Mouse (Mus musculus) myocyte (in vitro differentiated cells): ENCODE data around the gene Apof.

Experiments used
- CEBPB ChIP-seq: IDR thresholded peaks from 2 replicates; pipeline ENCODE4 v1.6.1; 2011; ENCODE audit warnings: mild to moderate bottlenecking, moderate library complexity; ENCODE audit not compliant: poor library complexity, insufficient read depth, severe bottlenecking
- E2F4 ChIP-seq: IDR thresholded peaks from one replicate; pipeline ENCODE4 v1.6.1; 2011; ENCODE audit warnings: mild to moderate bottlenecking, control low read depth, moderate library complexity; ENCODE audit not compliant: insufficient read depth
- MAX ChIP-seq: IDR thresholded peaks from one replicate; pipeline ENCODE4 v1.6.1; 2011; ENCODE audit warnings: low read depth, mild to moderate bottlenecking, control low read depth
- MYOD1 ChIP-seq, 3 experiments: IDR thresholded peaks; one replicate each; pipeline ENCODE4 v1.6.1; 2011; ENCODE audit warnings: control low read depth in 2 of 3, low read depth in 2 of 3, mild to moderate bottlenecking in 2 of 3, moderate library complexity in 1 of 3; ENCODE audit not compliant: insufficient read length in 2 of 3, control insufficient read depth in 1 of 3
- MYOG ChIP-seq, 3 experiments: IDR thresholded peaks; one replicate each; pipeline ENCODE4 v1.6.1; 2011; ENCODE audit warnings: control low read depth in 2 of 3, low read depth in 2 of 3, mild to moderate bottlenecking in 2 of 3; ENCODE audit not compliant: insufficient read length in 2 of 3, control insufficient read depth in 1 of 3, insufficient read depth in 1 of 3
- POLR2A ChIP-seq: IDR thresholded peaks from one replicate; pipeline ENCODE4 v1.6.1; 2011; ENCODE audit warnings: low read depth, mild to moderate bottlenecking, control low read depth, moderate library complexity; ENCODE audit not compliant: insufficient read length
- REST ChIP-seq: IDR thresholded peaks from one replicate; pipeline ENCODE4 v1.6.1; 2011; ENCODE audit warnings: mild to moderate bottlenecking, control low read depth, moderate library complexity; ENCODE audit not compliant: insufficient read depth, insufficient read length
- SRF ChIP-seq: IDR thresholded peaks from one replicate; pipeline ENCODE4 v1.6.1; 2011; ENCODE audit warnings: low read depth; ENCODE audit not compliant: control insufficient read depth, insufficient read length
- TCF12 ChIP-seq: IDR thresholded peaks from one replicate; pipeline ENCODE4 v1.6.1; 2011; ENCODE audit warnings: mild to moderate bottlenecking, control low read depth; ENCODE audit not compliant: poor library complexity, insufficient read depth, severe bottlenecking
- TCF3 ChIP-seq: IDR thresholded peaks from one replicate; pipeline ENCODE4 v1.6.1; 2011; ENCODE audit warnings: low read depth, control low read depth; ENCODE audit not compliant: insufficient read length
- USF1 ChIP-seq: IDR thresholded peaks from one replicate; pipeline ENCODE4 v1.6.1; 2011; ENCODE audit warnings: low read depth, mild to moderate bottlenecking, control low read depth, moderate library complexity

DNA sequence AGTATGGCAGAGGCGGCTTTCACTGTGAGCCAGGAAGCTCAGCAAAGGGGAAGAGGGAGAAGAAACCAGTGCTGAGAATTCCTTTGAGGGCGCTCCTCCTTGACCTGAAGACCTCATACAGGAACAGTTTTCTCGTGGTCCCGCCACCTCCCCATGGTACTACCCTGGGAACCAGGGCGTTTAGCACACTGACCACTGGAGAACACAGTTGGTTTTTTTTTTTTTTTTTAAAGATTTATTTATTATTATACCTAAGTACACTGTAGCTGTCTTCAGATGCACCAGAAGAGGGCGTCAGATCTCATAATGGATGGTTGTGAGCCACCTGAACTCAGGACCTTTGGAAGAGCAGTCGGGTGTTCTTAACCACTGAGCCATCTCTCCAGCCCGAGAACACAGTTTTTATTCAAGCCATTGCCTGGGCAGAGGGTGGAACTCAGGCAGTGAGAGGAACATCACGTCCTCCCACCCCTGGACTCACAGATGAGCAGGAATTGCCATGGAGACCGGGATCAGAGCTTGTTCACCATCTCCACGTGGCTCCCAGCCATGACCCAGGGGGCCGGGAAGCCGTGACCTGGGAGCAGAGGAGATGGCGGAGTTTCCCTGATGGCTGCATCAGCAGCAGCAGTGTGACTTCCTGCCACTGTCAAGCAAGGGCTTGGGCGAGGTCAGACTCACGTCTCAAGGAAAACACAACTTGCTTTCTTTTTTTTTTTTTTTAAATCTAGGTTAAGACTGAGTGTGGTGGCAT is 46.8 kb upstream of the Apof start:
- no peak for TF ChIP-seq POLR2A
- no peak for TF ChIP-seq MAX
- TF ChIP-seq REST, result no peak
- TF ChIP-seq CEBPB, result no peak
- TF ChIP-seq TCF3, result no peak
- no peak for TF ChIP-seq E2F4
- no peak for TF ChIP-seq SRF
- TF ChIP-seq MYOG (IDR thresholded peaks at IDR 0.05; ENCODE audit: control insufficient read depth in 1 of 3, insufficient read depth in 1 of 3, insufficient read length in 2 of 3, low read depth in 2 of 3), result no peak
- no peak for TF ChIP-seq MYOD1 (IDR thresholded peaks at IDR 0.05; ENCODE audit: control insufficient read depth in 1 of 3, insufficient read length in 2 of 3, low read depth in 2 of 3)
- no peak for TF ChIP-seq USF1
- TF ChIP-seq TCF12, result no peak
